ENCODE assay signal across 11 mouse cellular contexts in genomic region chr10:18194737-18195141, GRCm38 (mm10). TPM values are rescaled to one million over a fixed set of nuclear protein-coding genes. Genes with fewer than 3 reads are reported as not detected.
DNase-seq lines count a peak whose midpoint lies in the region; ATAC-seq lines count a peak whose summit lies in the region.
"Had no signal": no experiment of that assay in that cellular context is flagged by ENCODE, and none has a peak within 500 bp of the region (broad histone marks: within the 10 kb centered on the region; RNA-seq: fewer than 3 reads in every experiment).

No protein-coding gene starts in this region.

- H3K27me3 ChIP-seq in embryonic facial prominence, embryonic 14.5 days (replicated peaks; ENCODE audit: control insufficient read depth, insufficient read depth, low read length) = no peaks in the 10 kb centered on the region
- H3K27me3 ChIP-seq in limb, embryonic 11.5 days (ENCODE audit: control insufficient read depth, insufficient read depth, low read length) = no peaks in the 10 kb centered on the region
- H3K27me3 ChIP-seq: hindbrain, embryonic 15.5 days had no signal

- H3K36me3 ChIP-seq in embryonic facial prominence, embryonic 14.5 days (ENCODE audit: control insufficient read depth, insufficient read depth, low read length) = no peaks in the 10 kb centered on the region
- no peaks in the 10 kb centered on the region for H3K36me3 ChIP-seq in limb, embryonic 11.5 days (ENCODE audit: control insufficient read depth, insufficient read depth, low read length)
- H3K36me3 ChIP-seq: hindbrain, embryonic 15.5 days had no signal

- 57% methylated on average over 14 of the region's 14 CpGs for WGBS in embryonic facial prominence, embryonic 14.5 days
- 46% methylated on average over 14 of the region's 14 CpGs for WGBS in limb, embryonic 11.5 days

- peak overlapping the region; percentile 69 for H3K27ac ChIP-seq in embryonic facial prominence, embryonic 14.5 days (replicated peaks; ENCODE audit: low read depth, low read length)
- H3K27ac ChIP-seq in limb, embryonic 11.5 days (replicated peaks; ENCODE audit: low read depth, low read length) = no peak overlapping the region; the same call in 1 of the 2 replicates
- H3K27ac ChIP-seq: hindbrain, embryonic 15.5 days; macrophage had no signal

- 0 out of 2 replicates have a peak, but pooled peaks cover 3% of the 10 kb centered on the region for H3K4me1 ChIP-seq in embryonic facial prominence, embryonic 14.5 days (ENCODE audit: control insufficient read depth, insufficient read depth, low read length)
- no peaks in the 10 kb centered on the region for H3K4me1 ChIP-seq in limb, embryonic 11.5 days (ENCODE audit: control insufficient read depth, insufficient read depth, low read length)

- DNase-seq in kidney, adult 11 months = peak; percentile 13
- no peak for DNase-seq in kidney, adult 18-20 months
- DNase-seq in embryonic facial prominence, embryonic 14.5 days (ENCODE audit: low spot score) = peak; percentile 90
- DNase-seq in limb, embryonic 11.5 days (ENCODE audit: low spot score) = peak; percentile 49
- DNase-seq in left cerebral cortex, postnatal 14 days (ENCODE audit: low spot score in 2 of 2) = no peak
- no peak for DNase-seq in frontal cortex, postnatal 14 days (ENCODE audit: low spot score in 2 of 2)
- DNase-seq in left cerebral cortex, adult 11 months (ENCODE audit: low spot score) = no peak
- DNase-seq: cerebellum, postnatal 10 days had no signal

- intact Hi-C loops in left cerebral cortex, postnatal 14 days (cut with DNase I) = loop anchor here (5.0 kb wide), 1 partner anchor 322 kb away; no protein-coding TSS in a partner anchor

- H3K4me3 ChIP-seq in embryonic facial prominence, embryonic 14.5 days (ENCODE audit: low read depth, low read length) = no peak overlapping the region
- H3K4me3 ChIP-seq in limb, embryonic 11.5 days (ENCODE audit: low read depth, low read length) = no peak overlapping the region
- H3K4me3 ChIP-seq: hindbrain, embryonic 15.5 days had no signal

- H3K9ac ChIP-seq in embryonic facial prominence, embryonic 14.5 days (ENCODE audit: low read depth, low read length) = no peak overlapping the region
- no peak overlapping the region for H3K9ac ChIP-seq in limb, embryonic 11.5 days (ENCODE audit: low read length)
- H3K9ac ChIP-seq: hindbrain, embryonic 15.5 days had no signal

- ATAC-seq in embryonic facial prominence, embryonic 14.5 days (ENCODE audit: low read depth) = peak; percentile 86
- no peak for ATAC-seq in limb, embryonic 11.5 days (ENCODE audit: insufficient number of reproducible peaks, low FRiP score, low TSS enrichment, low read depth)
- peak; percentile 62 for ATAC-seq in neutrophil, adult 5-6 weeks (ENCODE audit: extremely low read depth, insufficient number of reproducible peaks, low FRiP score, poor library complexity, severe bottlenecking)

- H3K4me2 ChIP-seq in embryonic facial prominence, embryonic 14.5 days (ENCODE audit: low read depth, low read length) = no peak overlapping the region
- no peak overlapping the region for H3K4me2 ChIP-seq in limb, embryonic 11.5 days (ENCODE audit: low read depth, severe bottlenecking)
- H3K4me2 ChIP-seq: hindbrain, embryonic 15.5 days had no signal

- H3K9me3 ChIP-seq in embryonic facial prominence, embryonic 14.5 days (ENCODE audit: control insufficient read depth, low read length) = no peaks in the 10 kb centered on the region
- no peaks in the 10 kb centered on the region for H3K9me3 ChIP-seq in limb, embryonic 11.5 days (ENCODE audit: control insufficient read depth, low read length)
- H3K9me3 ChIP-seq: hindbrain, embryonic 15.5 days had no signal

RNA-seq across cellular contexts. Expression of gene Ect2l, which starts 16.0 kb away (rescaled TPM):
- 0.54 and 0.81 TPM in 2 replicates for polyA plus RNA-seq in embryonic facial prominence, embryonic 14.5 days (2014; fragmentation: Nextera tagmentation; extraction: Ambion mirVana)
- polyA plus RNA-seq in limb, embryonic 11.5 days (2014; fragmentation: Nextera tagmentation; extraction: Ambion mirVana) = 0.44 and 1.3 TPM in 2 replicates
- total RNA-seq in neutrophil, adult 5-6 weeks (2017) = not detected in 2 replicates
- total RNA-seq in left cerebral cortex, postnatal 14 days (2021) = under 1 TPM; 0.36 to 0.62 TPM

RNA-seq across cellular contexts. Expression of gene Ccdc28a, which starts 40.1 kb away (rescaled TPM):
- 11.5 and 14.5 TPM in 2 replicates for polyA plus RNA-seq in embryonic facial prominence, embryonic 14.5 days (2014; fragmentation: Nextera tagmentation; extraction: Ambion mirVana)
- 9.2 and 10.2 TPM in 2 replicates for polyA plus RNA-seq in limb, embryonic 11.5 days (2014; fragmentation: Nextera tagmentation; extraction: Ambion mirVana)
- 12.0 and 19.0 TPM in 2 replicates for total RNA-seq in neutrophil, adult 5-6 weeks (2017)
- 10 to 100 TPM; 14.7 to 15.2 TPM for total RNA-seq in left cerebral cortex, postnatal 14 days (2021)

Comparison
In these comparisons a context has a peak if more than half of its experiments do, and no peak if none do; other contexts are left out.
1. DNase-seq: peak in kidney, adult 11 months (single experiment), embryonic facial prominence, embryonic 14.5 days (single experiment) and limb, embryonic 11.5 days (single experiment); none in kidney, adult 18-20 months (single experiment), left cerebral cortex, postnatal 14 days (0 of 2), frontal cortex, postnatal 14 days (0 of 2) and left cerebral cortex, adult 11 months (single experiment).